Mouse (Mus musculus) G1E (cell line): ENCODE results near the gene Donson. TPM values are rescaled to one million over a fixed set of nuclear protein-coding genes. Genes with fewer than 3 reads are reported as not detected.
A peak's percentile ranks its signal among the peaks of the same experiment; 100 is the strongest.

Experiments
- ATAC-seq: 2 replicates; pipeline ENCODE4 v1.8.0; 2016; ENCODE audit warnings: mild to moderate bottlenecking; ENCODE audit not compliant: insufficient number of reproducible peaks, poor library complexity, low FRiP score, severe bottlenecking; ENCODE audit errors: extremely low read depth
- DNase-seq: peaks from one replicate; pipeline ENCODE4 v3.0.0; 2012; ENCODE audit warnings: low spot score
- H3K27me3 ChIP-seq: 2 replicates; pipeline ENCODE4 v1.6.1; 2012; ENCODE audit warnings: mild to moderate bottlenecking, low read length, inconsistent platforms; ENCODE audit not compliant: insufficient read depth
- H3K36me3 ChIP-seq: replicated peaks from 2 replicates; pipeline ENCODE3; 2012; ENCODE audit warnings: mild to moderate bottlenecking, inconsistent platforms
- H3K4me1 ChIP-seq: 2 replicates; pipeline ENCODE4 v1.6.1; 2012; ENCODE audit warnings: low read depth, low read length, inconsistent platforms, mixed read lengths; ENCODE audit not compliant: insufficient read depth
- H3K4me3 ChIP-seq: 2 replicates; pipeline ENCODE4 v1.5.1; 2012; ENCODE audit warnings: low read depth, mild to moderate bottlenecking, inconsistent platforms, low read length, moderate library complexity, mixed read lengths
- H3K9me3 ChIP-seq: replicated peaks from 2 replicates; pipeline ENCODE4 v1.6.1; 2012; ENCODE audit warnings: inconsistent platforms
- CTCF ChIP-seq: IDR thresholded peaks from 2 replicates; pipeline ENCODE4 v1.5.1; 2012; ENCODE audit warnings: low read depth, low read length, inconsistent platforms, mixed read lengths
- GATA1 ChIP-seq: IDR thresholded peaks from 2 replicates; pipeline ENCODE4 v1.6.1; 2012; ENCODE audit warnings: borderline replicate concordance, low read length, inconsistent platforms, mixed read lengths
- GATA2 ChIP-seq: IDR thresholded peaks from 2 replicates; pipeline ENCODE4 v1.6.1; 2012; ENCODE audit warnings: low read depth, low read length, inconsistent platforms, borderline replicate concordance
- POLR2AphosphoS5 ChIP-seq: IDR thresholded peaks from 2 replicates; pipeline ENCODE4 v1.6.1; 2012; ENCODE audit warnings: low read depth, low read length, inconsistent platforms; ENCODE audit not compliant: insufficient replicate concordance
- TAL1 ChIP-seq: conservative IDR thresholded peaks from 2 replicates; pipeline ENCODE4 v1.6.1; 2012; ENCODE audit warnings: low read depth, low read length, inconsistent platforms, mixed read lengths
- polyA plus RNA-seq: library from polyadenylated mRNA; stranded (reverse); fragments of >175 nt; gene quantifications from 2 replicates; pipeline ENCODE4 v1.2.3, GENCODE M21; 2012
- total RNA-seq, 2 experiments: library from RNA; stranded (forward) in 1 of 2; stranded (reverse) in 1 of 2; fragments of 200-1000 nt in 1 of 2; fragments of >200 nt in 1 of 2; fragmentation: Nextera tagmentation in 1 of 2; gene quantifications; 2 replicates each; pipeline ENCODE4 v1.2.3; 2014 to 2017

The Donson gene
- total and polyA plus RNA-seq, 3 experiments = 18.9 to 80.4 (median 37.6) TPM

DNA sequence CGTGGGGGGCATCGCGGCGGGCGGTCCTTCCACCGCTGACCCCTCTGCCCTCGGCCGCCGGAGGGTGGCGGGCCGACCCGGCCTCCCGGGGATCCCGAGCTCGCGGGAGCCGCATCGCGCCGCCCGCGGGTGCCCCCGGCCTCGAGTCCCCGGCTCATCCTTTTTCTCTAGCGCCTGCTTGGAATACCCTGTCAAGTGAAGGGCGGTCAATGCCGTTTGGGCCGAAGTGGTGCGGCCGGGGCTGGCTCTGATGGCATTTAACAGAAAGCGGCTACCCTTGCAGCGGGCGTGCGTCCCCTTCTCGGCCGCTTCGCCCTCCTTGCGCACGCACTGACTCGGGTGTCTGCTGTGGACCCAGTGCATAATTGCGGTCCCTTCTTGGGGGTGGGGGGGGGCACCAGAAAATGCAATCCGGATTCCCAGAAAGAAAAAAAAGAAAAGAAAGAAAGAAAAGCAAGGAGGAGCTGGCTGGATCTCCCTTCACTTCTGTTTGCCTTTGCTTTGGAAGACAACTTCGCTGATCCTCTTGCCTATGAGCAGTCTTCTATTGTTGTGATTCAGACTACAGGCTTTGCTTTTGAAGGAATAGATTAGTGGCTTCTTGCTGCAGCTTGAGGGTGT lies 41.4 kb upstream of the Donson start:
- H3K4me3 ChIP-seq = peak overlapping the region; percentile 84
- TF ChIP-seq POLR2AphosphoS5 = no peak
- no peak for TF ChIP-seq CTCF
- no peak for TF ChIP-seq GATA2
- no peak for TF ChIP-seq TAL1
- TF ChIP-seq GATA1 = no peak
- peaks cover 52% of the 10 kb centered on the region for H3K4me1 ChIP-seq
- DNase-seq = no peak
- no peaks in the 10 kb centered on the region for H3K9me3 ChIP-seq
- H3K36me3 ChIP-seq = peaks cover 22% of the 10 kb centered on the region
- peaks cover 15% of the 10 kb centered on the region for H3K27me3 ChIP-seq
- ATAC-seq = no peak

DNA sequence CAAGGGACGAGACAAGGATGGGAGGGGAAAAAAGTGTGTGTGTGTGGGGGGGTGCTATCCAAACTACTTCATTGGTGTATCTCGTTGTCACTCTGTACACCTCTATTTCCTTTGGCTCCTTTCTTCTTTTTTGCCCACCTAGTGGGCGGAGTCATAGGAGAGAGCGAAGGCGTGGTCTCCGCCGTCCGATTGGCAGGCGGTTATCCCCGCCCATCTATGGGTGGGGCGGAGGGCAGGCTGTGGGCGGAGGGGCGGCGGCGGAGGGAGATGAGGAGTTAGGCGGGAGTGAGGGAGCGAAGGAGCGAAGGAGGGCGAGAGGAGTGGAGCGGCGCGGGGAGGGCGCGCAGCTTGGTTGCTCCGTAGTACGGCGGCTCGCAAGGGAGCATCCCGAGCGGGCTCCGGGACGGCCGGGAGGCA lies 40.5 kb upstream of the Donson start, which contains the start of gene Itsn1:
Gene Itsn1, plus strand, starts transcription at position 216 of the 417 bp plus-strand sequence.
- TF ChIP-seq GATA2 (peak; percentile 79; the same call in 1 of the 2 replicates), TAL1 (no peak)
- H3K27me3 ChIP-seq = peaks cover 15% of the 10 kb centered on the region
- no peaks in the 10 kb centered on the region for H3K9me3 ChIP-seq
- peaks cover 31% of the 10 kb centered on the region for H3K36me3 ChIP-seq
- peaks cover 54% of the 10 kb centered on the region for H3K4me1 ChIP-seq
- peak within 1 kb of the TSS; percentile 84 for H3K4me3 ChIP-seq
- peak; percentile 67 for ATAC-seq
- DNase-seq = peak; percentile 91

DNA sequence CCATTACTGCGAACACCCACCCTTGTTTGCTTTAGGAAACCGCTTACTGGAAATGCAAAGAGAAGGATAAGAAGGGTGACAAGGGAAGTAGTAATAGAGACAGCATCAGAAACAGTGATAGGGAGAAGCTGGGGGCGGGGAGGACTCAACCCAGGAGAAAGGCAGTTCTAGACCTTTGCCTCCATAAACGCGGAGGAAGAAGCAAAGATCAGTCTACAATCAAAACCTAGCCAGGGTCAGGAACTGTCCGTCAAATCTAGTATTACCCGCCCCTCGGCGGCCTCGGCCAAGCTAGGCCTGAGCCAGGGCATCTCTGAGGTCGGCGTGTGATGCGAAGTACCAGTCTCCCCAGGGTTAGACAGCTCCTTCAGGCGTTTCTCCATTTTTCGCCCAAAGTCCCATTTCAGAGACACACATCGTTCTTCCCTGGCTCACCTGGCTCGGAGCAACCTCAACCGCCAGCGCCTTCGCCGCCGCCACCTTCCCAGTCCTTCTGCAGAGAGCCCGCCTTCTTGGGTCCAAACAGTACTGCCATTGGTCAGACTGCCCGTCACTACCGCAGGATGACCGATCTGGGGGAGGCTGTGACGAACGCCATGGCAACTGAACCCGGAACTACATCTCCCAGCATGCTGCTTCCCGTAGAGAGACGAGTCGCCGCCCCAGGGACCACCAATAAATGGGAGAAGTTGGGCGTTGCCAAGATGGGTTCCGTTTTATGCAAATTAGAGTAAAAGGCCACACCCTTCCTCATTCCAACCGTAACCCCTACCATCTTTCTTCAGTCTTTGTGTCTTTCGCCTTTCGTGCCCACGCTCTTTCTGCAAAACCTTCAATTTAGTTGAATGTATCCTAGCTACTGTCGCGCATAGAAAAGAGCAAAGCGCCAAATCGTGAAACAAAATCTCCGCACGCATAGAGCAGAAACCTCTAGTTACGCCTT lies 39.8 kb upstream of the Donson start, which contains the start of gene Cryzl1:
Gene Cryzl1, minus strand, starts transcription at position 853 of the 943 bp plus-strand sequence.
- no peak for TF ChIP-seq GATA2
- TF ChIP-seq CTCF = no peak
- TF ChIP-seq GATA1 = no peak
- no peak for TF ChIP-seq POLR2AphosphoS5
- no peak for TF ChIP-seq TAL1
- peaks cover 35% of the 10 kb centered on the region for H3K36me3 ChIP-seq
- peak within 1 kb of the TSS; percentile 84 for H3K4me3 ChIP-seq
- DNase-seq (peak; percentile 95), ATAC-seq (peak; percentile 91)
- H3K9me3 ChIP-seq = no peaks in the 10 kb centered on the region
- H3K4me1 ChIP-seq = peaks cover 57% of the 10 kb centered on the region
- H3K27me3 ChIP-seq = peaks cover 15% of the 10 kb centered on the region

DNA sequence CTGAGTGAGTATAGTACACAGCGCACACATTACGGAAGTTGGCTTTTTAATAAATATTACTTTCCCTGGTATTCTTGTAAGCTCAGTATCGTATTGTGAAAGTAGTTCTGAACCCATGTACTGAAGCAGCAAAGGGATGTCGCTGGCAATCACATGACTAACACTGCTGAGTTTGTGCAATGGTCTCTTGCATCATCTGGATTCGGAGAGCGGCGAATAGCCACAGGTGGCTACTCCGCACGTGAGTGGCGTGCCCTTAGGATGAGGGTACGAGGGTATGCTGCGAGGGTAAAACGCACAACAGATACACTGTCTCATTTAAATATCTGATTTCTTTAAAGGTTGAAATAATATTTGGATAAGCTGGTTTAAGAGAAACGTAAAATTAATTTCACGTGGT lies 38.9 kb upstream of the Donson start:
- peaks cover 59% of the 10 kb centered on the region for H3K4me1 ChIP-seq
- H3K36me3 ChIP-seq = peaks cover 44% of the 10 kb centered on the region
- no peaks in the 10 kb centered on the region for H3K9me3 ChIP-seq
- H3K27me3 ChIP-seq = peaks cover 15% of the 10 kb centered on the region
- TF ChIP-seq CTCF (no peak), GATA1 (no peak), POLR2AphosphoS5 (no peak), GATA2 (no peak), TAL1 (no peak)
- H3K4me3 ChIP-seq = peak overlapping the region; percentile 84
- DNase-seq (no peak), ATAC-seq (no peak)

DNA sequence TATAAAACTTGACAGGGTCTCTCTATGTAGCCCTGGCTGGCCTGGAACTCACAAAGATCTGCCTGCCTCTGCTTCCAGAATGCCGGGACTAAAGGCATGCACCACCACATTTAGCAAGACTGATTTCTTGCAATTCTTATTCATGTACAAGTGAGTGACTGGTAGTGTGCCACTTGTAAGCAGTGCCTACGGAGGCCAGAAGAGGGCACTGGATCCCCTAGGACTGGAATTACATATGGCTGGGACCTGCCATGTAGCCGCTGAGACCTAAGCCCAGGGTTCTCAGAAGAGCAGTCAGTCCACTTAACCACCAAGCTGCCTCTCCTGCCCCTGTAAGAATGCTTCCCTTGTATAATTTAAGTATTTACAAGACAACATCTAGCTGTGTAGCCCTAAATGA lies 35.7 kb upstream of the Donson start:
- DNase-seq (no peak), ATAC-seq (no peak)
- Histone ChIP-seq H3K4me3 (no peak overlapping the region), H3K9me3 (no peaks in the 10 kb centered on the region), H3K36me3 (peaks cover 72% of the 10 kb centered on the region), H3K27me3 (no peaks in the 10 kb centered on the region), H3K4me1 (peaks cover 59% of the 10 kb centered on the region)
- no peak for TF ChIP-seq GATA1
- TF ChIP-seq CTCF = peak; percentile 50; the same call in 1 of the 2 replicates

DNA sequence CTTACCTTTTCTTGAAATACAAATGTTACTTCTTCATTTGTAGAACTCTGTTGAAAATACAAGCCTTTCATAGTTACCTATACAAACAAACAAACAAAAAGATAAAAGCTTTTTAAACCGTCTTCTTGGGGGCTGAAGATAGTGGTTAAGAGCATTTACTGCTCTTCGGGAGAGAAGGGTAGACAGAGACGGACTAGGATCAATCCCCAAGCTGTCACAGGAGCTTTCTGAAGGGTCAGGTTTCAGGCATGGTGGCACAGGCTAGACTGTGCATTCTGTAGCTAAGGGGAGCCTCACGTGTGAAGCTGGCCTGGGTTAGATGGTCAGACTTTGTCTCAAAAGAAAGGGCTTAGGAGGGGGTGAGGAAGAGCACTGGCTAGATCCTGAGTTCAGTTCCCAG lies 28.8 kb upstream of the Donson start:
- no peak for TF ChIP-seq GATA2
- no peak for TF ChIP-seq GATA1
- TF ChIP-seq POLR2AphosphoS5 = no peak
- no peak for TF ChIP-seq CTCF
- TF ChIP-seq TAL1 = no peak
- H3K9me3 ChIP-seq = no peaks in the 10 kb centered on the region
- peak overlapping the region; percentile 49; the same call in 1 of the 2 replicates for H3K4me3 ChIP-seq
- ATAC-seq (peak; percentile 43), DNase-seq (no peak)
- peaks cover 77% of the 10 kb centered on the region for H3K36me3 ChIP-seq
- H3K4me1 ChIP-seq = peaks cover 48% of the 10 kb centered on the region
- no peaks in the 10 kb centered on the region for H3K27me3 ChIP-seq
